Mouse (Mus musculus): ENCODE results near the gene Kcnma1. TPM values are rescaled to one million over a fixed set of nuclear protein-coding genes. Genes with fewer than 3 reads are reported as not detected.

Gene Kcnma1
- total RNA-seq, 2 experiments from 2014 or later: not detected

GRCm38 (mm10) chr14:23982205-23982604 is 32.1 kb downstream of the Kcnma1 start:
- no peak for ATAC-seq (replicated peaks; ENCODE audit: low FRiP score, poor library complexity, severe bottlenecking)

- ATAC-seq (replicated peaks; ENCODE audit: low FRiP score, poor library complexity, severe bottlenecking): no peak
Measured at GRCm38 (mm10) chr14:23974685-23975084, 39.6 kb downstream of the Kcnma1 start.

GRCm38 (mm10) chr14:23966471-23966870 is 47.8 kb downstream of the Kcnma1 start:
- ATAC-seq (replicated peaks; ENCODE audit: low FRiP score, poor library complexity, severe bottlenecking): no peak

- ATAC-seq (replicated peaks; ENCODE audit: low FRiP score, poor library complexity, severe bottlenecking): no peak
Measured at GRCm38 (mm10) chr14:23959061-23959460, 55.2 kb downstream of the Kcnma1 start.

GRCm38 (mm10) chr14:23957270-23957669 is 57.0 kb downstream of the Kcnma1 start:
- no peak for ATAC-seq (replicated peaks; ENCODE audit: low FRiP score, poor library complexity, severe bottlenecking)

- ATAC-seq (replicated peaks; ENCODE audit: low FRiP score, poor library complexity, severe bottlenecking): no peak
Measured at GRCm38 (mm10) chr14:23943876-23944275, 70.4 kb downstream of the Kcnma1 start.

- ATAC-seq (replicated peaks; ENCODE audit: low FRiP score, poor library complexity, severe bottlenecking): no peak
Measured at GRCm38 (mm10) chr14:23943152-23943551, 71.1 kb downstream of the Kcnma1 start.

- no peak for ATAC-seq (replicated peaks; ENCODE audit: low FRiP score, poor library complexity, severe bottlenecking)
Measured at GRCm38 (mm10) chr14:23942103-23942502, 72.2 kb downstream of the Kcnma1 start.

GRCm38 (mm10) chr14:23935016-23935415 is 79.3 kb downstream of the Kcnma1 start:
- ATAC-seq (replicated peaks; ENCODE audit: low FRiP score, poor library complexity, severe bottlenecking): no peak

- no peak for ATAC-seq (replicated peaks; ENCODE audit: low FRiP score, poor library complexity, severe bottlenecking)
Measured at GRCm38 (mm10) chr14:23931671-23932071, 82.6 kb downstream of the Kcnma1 start.

- ATAC-seq (replicated peaks; ENCODE audit: low FRiP score, poor library complexity, severe bottlenecking): no peak
Measured at GRCm38 (mm10) chr14:23929168-23929567, 85.1 kb downstream of the Kcnma1 start.

- no peak for ATAC-seq (replicated peaks; ENCODE audit: low FRiP score, poor library complexity, severe bottlenecking)
Measured at GRCm38 (mm10) chr14:23923356-23923755, 90.9 kb downstream of the Kcnma1 start.

- ATAC-seq (replicated peaks; ENCODE audit: low FRiP score, poor library complexity, severe bottlenecking): no peak
Measured at GRCm38 (mm10) chr14:23922755-23923154, 91.5 kb downstream of the Kcnma1 start.

GRCm38 (mm10) chr14:23911108-23911629 is 103.1 kb downstream of the Kcnma1 start:
- ATAC-seq (replicated peaks; ENCODE audit: low FRiP score, poor library complexity, severe bottlenecking): no peak

- no peak for ATAC-seq (replicated peaks; ENCODE audit: low FRiP score, poor library complexity, severe bottlenecking)
Measured at GRCm38 (mm10) chr14:23908564-23908963, 105.7 kb downstream of the Kcnma1 start.

GRCm38 (mm10) chr14:23902636-23903279 is 111.5 kb downstream of the Kcnma1 start:
- ATAC-seq (replicated peaks; ENCODE audit: low FRiP score, poor library complexity, severe bottlenecking): no peak

- no peak for ATAC-seq (replicated peaks; ENCODE audit: low FRiP score, poor library complexity, severe bottlenecking)
Measured at GRCm38 (mm10) chr14:23899462-23899861, 114.8 kb downstream of the Kcnma1 start.

GRCm38 (mm10) chr14:23897815-23898214 is 116.5 kb downstream of the Kcnma1 start:
- ATAC-seq (replicated peaks; ENCODE audit: low FRiP score, poor library complexity, severe bottlenecking): no peak

GRCm38 (mm10) chr14:23896036-23896435 is 118.3 kb downstream of the Kcnma1 start:
- no peak for ATAC-seq (replicated peaks; ENCODE audit: low FRiP score, poor library complexity, severe bottlenecking)

GRCm38 (mm10) chr14:23886112-23886511 is 128.2 kb downstream of the Kcnma1 start:
- ATAC-seq (replicated peaks; ENCODE audit: low FRiP score, poor library complexity, severe bottlenecking): no peak

GRCm38 (mm10) chr14:23885539-23885938 is 128.8 kb downstream of the Kcnma1 start:
- ATAC-seq (replicated peaks; ENCODE audit: low FRiP score, poor library complexity, severe bottlenecking): no peak

- no peak for ATAC-seq (replicated peaks; ENCODE audit: low FRiP score, poor library complexity, severe bottlenecking)
Measured at GRCm38 (mm10) chr14:23885071-23885470, 129.2 kb downstream of the Kcnma1 start.

Measured in erythroid progenitor cell, adult 5-6 weeks (primary cell).